Mouse (Mus musculus) small intestine, adult 2 months (tissue): ENCODE measurements around the gene Dcun1d1. TPM values are rescaled to one million over a fixed set of nuclear protein-coding genes. Genes with fewer than 3 reads are reported as not detected.

Experiments used
- H3K27ac ChIP-seq: fragments of 200-500 bp; 2 replicates; pipeline ENCODE4 v1.5.1; 2012; ENCODE audit warnings: low read depth, low read length, control low read depth, inconsistent platforms; ENCODE audit not compliant: insufficient read depth
- H3K27me3 ChIP-seq: fragments of 200-500 bp; 2 replicates; pipeline ENCODE4 v1.6.1; 2012; ENCODE audit warnings: mild to moderate bottlenecking, moderate library complexity, low read length, inconsistent platforms; ENCODE audit not compliant: control insufficient read depth, insufficient read depth
- H3K36me3 ChIP-seq: fragments of 200-500 bp; 2 replicates; pipeline ENCODE4 v1.6.1; 2012; ENCODE audit warnings: mild to moderate bottlenecking, low read length, control low read depth, inconsistent platforms; ENCODE audit not compliant: control insufficient read depth, insufficient read depth
- H3K4me1 ChIP-seq: fragments of 200-500 bp; 2 replicates; pipeline ENCODE4 v1.6.1; 2012; ENCODE audit warnings: low read length, inconsistent platforms, mixed read lengths; ENCODE audit not compliant: control insufficient read depth, insufficient read depth, insufficient read length
- H3K4me3 ChIP-seq: fragments of 200-500 bp; 2 replicates; pipeline ENCODE4 v1.5.1; 2012; ENCODE audit warnings: low read depth, mild to moderate bottlenecking, control low read depth, inconsistent platforms, low read length, moderate library complexity
- CTCF ChIP-seq: fragments of 200-500 bp; IDR thresholded peaks from 2 replicates; pipeline ENCODE4 v1.5.1; 2012; ENCODE audit warnings: low read depth, mild to moderate bottlenecking, control low read depth, inconsistent platforms, low read length, moderate library complexity, mixed read lengths; ENCODE audit not compliant: insufficient replicate concordance, insufficient read length; ENCODE audit errors: extremely low read depth
- POLR2A ChIP-seq: fragments of 200-500 bp; IDR thresholded peaks from 2 replicates; pipeline ENCODE4 v1.6.1; 2012; ENCODE audit warnings: low read depth, mild to moderate bottlenecking, control low read depth, inconsistent platforms, low read length, moderate library complexity
- WGBS: fragments of 180-500 bp; shearing (Covaris S2); methylation state at CpG from one replicate; pipeline ENCODE4 v1.1.7; 2018; 5-methylcytosine and 5-hydroxymethylcytosine counted together
- polyA plus RNA-seq: library from polyadenylated mRNA; depleted of rRNA; stranded (reverse); fragments of >200 nt; gene quantifications from 2 replicates; pipeline ENCODE4 v1.2.3, GENCODE M21; 2012

Dcun1d1 gene
- polyA plus RNA-seq, 1 experiment, result 4.6 TPM

GRCm38 (mm10) chr3:35931896-35932727 lies 5.1 kb downstream of the Dcun1d1 start:
- peaks cover 10% of the 10 kb centered on the region for H3K4me1 ChIP-seq
- no peak for TF ChIP-seq CTCF
- no peak; the same call in 1 of the 2 replicates for TF ChIP-seq POLR2A
- H3K27me3 ChIP-seq, result no peaks in the 10 kb centered on the region
- peak overlapping the region; percentile 81 for H3K27ac ChIP-seq
- peak overlapping the region; percentile 94 for H3K4me3 ChIP-seq
- no peaks in the 10 kb centered on the region for H3K36me3 ChIP-seq
- WGBS, result 1% methylated on average over 65 of the region's 65 CpGs

- Histone ChIP-seq H3K27ac (peak overlapping the region; percentile 81), H3K27me3 (no peaks in the 10 kb centered on the region), H3K4me1 (peaks cover 14% of the 10 kb centered on the region), H3K4me3 (peak overlapping the region; percentile 94; the same call in 1 of the 2 replicates), H3K36me3 (no peaks in the 10 kb centered on the region)
- TF ChIP-seq CTCF (no peak), POLR2A (no peak)
- WGBS, result 5% methylated on average over 7 of the region's 7 CpGs
These were observed 5.9 kb downstream of the Dcun1d1 start for GRCm38 (mm10) chr3:35931359-35931758.

GRCm38 (mm10) chr3:35929831-35930230 lies 7.4 kb downstream of the Dcun1d1 start:
- H3K27me3 ChIP-seq, result no peaks in the 10 kb centered on the region
- 37% methylated on average over 8 of the region's 8 CpGs for WGBS
- H3K4me3 ChIP-seq, result no peak overlapping the region
- H3K27ac ChIP-seq, result no peak overlapping the region
- H3K36me3 ChIP-seq, result no peaks in the 10 kb centered on the region
- H3K4me1 ChIP-seq, result peaks cover 16% of the 10 kb centered on the region
- TF ChIP-seq POLR2A (no peak), CTCF (no peak)

GRCm38 (mm10) chr3:35929406-35929805 lies 7.8 kb downstream of the Dcun1d1 start:
- TF ChIP-seq CTCF, result no peak
- TF ChIP-seq POLR2A, result no peak
- WGBS, result 59% methylated on average over 3 of the region's 3 CpGs
- Histone ChIP-seq H3K27ac (no peak overlapping the region), H3K27me3 (no peaks in the 10 kb centered on the region), H3K4me3 (no peak overlapping the region), H3K36me3 (no peaks in the 10 kb centered on the region), H3K4me1 (peaks cover 14% of the 10 kb centered on the region)

- Histone ChIP-seq H3K4me1 (peaks cover 14% of the 10 kb centered on the region), H3K27ac (peak overlapping the region; percentile 93), H3K27me3 (no peaks in the 10 kb centered on the region), H3K4me3 (no peak overlapping the region), H3K36me3 (no peaks in the 10 kb centered on the region)
- TF ChIP-seq POLR2A, result no peak
- TF ChIP-seq CTCF, result no peak
- WGBS, result 25% methylated on average over 2 of the region's 2 CpGs
These were observed 11.4 kb downstream of the Dcun1d1 start for GRCm38 (mm10) chr3:35925852-35926251.

GRCm38 (mm10) chr3:35924007-35924406 lies 13.2 kb downstream of the Dcun1d1 start:
- Histone ChIP-seq H3K4me3 (no peak overlapping the region), H3K36me3 (0 out of 2 replicates have a peak, but pooled peaks cover 1% of the 10 kb centered on the region), H3K27me3 (no peaks in the 10 kb centered on the region), H3K27ac (no peak overlapping the region), H3K4me1 (peaks cover 14% of the 10 kb centered on the region)
- no peak for TF ChIP-seq POLR2A
- TF ChIP-seq CTCF, result no peak
- WGBS, result 85% methylated on average over 3 of the region's 3 CpGs

GRCm38 (mm10) chr3:35923495-35923894 lies 13.8 kb downstream of the Dcun1d1 start:
- TF ChIP-seq CTCF (no peak), POLR2A (no peak)
- H3K27ac ChIP-seq, result no peak overlapping the region

More at GRCm38 (mm10) chr3:35923495-35923894, 13.8 kb downstream of the Dcun1d1 start:
- Histone ChIP-seq H3K27me3 (no peaks in the 10 kb centered on the region), H3K4me3 (no peak overlapping the region), H3K4me1 (peaks cover 14% of the 10 kb centered on the region), H3K36me3 (peaks cover 3% of the 10 kb centered on the region; the same call in 1 of the 2 replicates)
- 59% methylated on average over 7 of the region's 7 CpGs for WGBS
